Comparison of ENCODE assay signal across 18 mouse cellular contexts in genomic region chr1:172181777-172182176, GRCm38 (mm10). TPM values are rescaled to one million over a fixed set of nuclear protein-coding genes. Genes with fewer than 3 reads are reported as not detected.
DNase-seq lines count a peak whose midpoint lies in the region; ATAC-seq and TF ChIP-seq lines count a peak whose summit lies in the region.
"Had no signal": no experiment of that assay in that cellular context is flagged by ENCODE, and none has a peak within 500 bp of the region (broad histone marks: within the 10 kb centered on the region; RNA-seq: fewer than 3 reads in every experiment).

No protein-coding gene starts in this region.

- TF ChIP-seq CTCF in gastrocnemius, adult 2 months (IDR thresholded peaks at IDR 0.05) = no peak

- H3K27ac ChIP-seq in gastrocnemius, adult 2 months = peak overlapping the region; percentile 63

- peak; percentile 56 for DNase-seq in cerebellum, adult 9-10 months
- no peak for DNase-seq in gastrocnemius, adult 2 months
- DNase-seq in gastrocnemius, postnatal 10 days = no peak
- DNase-seq: adrenal gland, adult 2 months; adrenal gland, adult 8-10 months; adrenal gland, postnatal 10 days; adrenal gland, postnatal 14 days; adrenal gland, postnatal 25 days; adrenal gland, postnatal 36 days; B cell, adult 2 months; cerebellum, adult 11 months; cerebellum, adult 11-12 months had no signal

- ATAC-seq in cerebellum, adult (ENCODE audit: insufficient number of reproducible peaks, low FRiP score, low TSS enrichment) = no peak
- ATAC-seq: activated CD4-positive, CD25-positive, alpha-beta regulatory T cell, adult 4 months; CD4-positive, CD25-positive, alpha-beta regulatory T cell, adult 4 months; Patski had no signal

- intact Hi-C loops in gastrocnemius, adult 2 months (cut with DNase I) = no loop called here

- no peak overlapping the region for H3K4me3 ChIP-seq in gastrocnemius, adult 2 months

RNA-seq across cellular contexts. Expression of gene Pea15a, which starts 24.8 kb away (rescaled TPM):
- total RNA-seq in gastrocnemius, adult 2 months (2021) = 10 to 100 TPM; 19.5 to 35.2 TPM
- 10 to 100 TPM; 72.5 to 82.1 TPM for total RNA-seq in gastrocnemius, postnatal 10 days (2021)

RNA-seq across cellular contexts. Expression of gene Dcaf8, which starts 33.9 kb away (rescaled TPM):
- 100 to 1,000 TPM; 158 to 193 TPM for total RNA-seq in gastrocnemius, adult 2 months (2021)
- 100 to 1,000 TPM; 132 to 146 TPM for total RNA-seq in gastrocnemius, postnatal 10 days (2021)

RNA-seq across cellular contexts. Expression of gene Casq1, which starts 37.9 kb away (rescaled TPM):
- 1,000 to 10,000 TPM; 2,819 to 3,581 TPM for total RNA-seq in gastrocnemius, adult 2 months (2021)
- 1,000 to 10,000 TPM; 4,961 to 5,359 TPM for total RNA-seq in gastrocnemius, postnatal 10 days (2021)
- total RNA-seq: adrenal gland, postnatal 25 days; G1E; MEL had no signal

RNA-seq across cellular contexts. Expression of gene Pex19, which starts 55.2 kb away (rescaled TPM):
- 10 to 100 TPM; 62.9 to 80.8 TPM for total RNA-seq in gastrocnemius, adult 2 months (2021)
- total RNA-seq in gastrocnemius, postnatal 10 days (2021) = 100 to 1,000 TPM; 104 to 106 TPM
